ENCODE assay signal across 20 mouse cellular contexts in the genomic region with DNA sequence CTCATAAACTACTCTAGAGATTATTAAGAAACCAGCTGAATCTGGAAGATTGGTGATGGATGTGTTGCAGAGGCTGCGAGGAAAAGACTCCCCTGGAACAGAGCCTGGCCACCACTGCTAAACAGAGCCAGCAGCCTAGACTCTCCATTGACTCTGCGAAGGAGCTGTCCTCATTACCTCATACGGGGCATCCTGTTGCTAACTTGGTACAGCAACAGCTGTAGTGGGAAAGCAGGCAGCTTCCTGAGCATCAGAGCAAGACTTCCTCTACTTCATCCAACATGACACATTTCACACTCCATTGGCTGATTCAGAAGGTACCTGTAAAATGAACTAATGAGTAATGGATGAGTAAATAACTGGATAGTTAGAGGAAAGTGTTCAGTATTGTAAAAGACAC.
"Had no signal": no experiment of that assay in that cellular context is flagged by ENCODE, and none has a peak within 500 bp of the region (broad histone marks: within the 10 kb centered on the region; RNA-seq: fewer than 3 reads in every experiment).

No protein-coding gene starts in this region.

- H3K9me3 ChIP-seq: kidney, embryonic 15.5 days; limb, embryonic 12.5 days; limb, embryonic 15.5 days; midbrain, embryonic 12.5 days; midbrain, embryonic 15.5 days; neural tube, embryonic 12.5 days; neural tube, embryonic 15.5 days; stomach, embryonic 15.5 days had no signal

- H3K4me3 ChIP-seq: kidney, embryonic 15.5 days; layer of hippocampus, adult 2 months; limb, embryonic 12.5 days; limb, embryonic 15.5 days; midbrain, embryonic 12.5 days; midbrain, embryonic 15.5 days; neural tube, embryonic 12.5 days; neural tube, embryonic 15.5 days; stomach, embryonic 15.5 days had no signal

- H3K9ac ChIP-seq: kidney, embryonic 15.5 days; limb, embryonic 12.5 days; limb, embryonic 15.5 days; liver, embryonic 14.5 days; liver, postnatal 0 days; lung, embryonic 14.5 days; midbrain, embryonic 12.5 days; midbrain, embryonic 15.5 days; neural tube, embryonic 12.5 days; neural tube, embryonic 15.5 days; stomach, embryonic 15.5 days had no signal

- ATAC-seq: liver, postnatal 0 days; lung, postnatal 0 days; midbrain, embryonic 15.5 days had no signal

- H3K27me3 ChIP-seq: kidney, embryonic 15.5 days; limb, embryonic 12.5 days; limb, embryonic 15.5 days; midbrain, embryonic 12.5 days; midbrain, embryonic 15.5 days; neural tube, embryonic 12.5 days; neural tube, embryonic 15.5 days; stomach, embryonic 15.5 days had no signal

- H3K4me2 ChIP-seq: kidney, embryonic 15.5 days; limb, embryonic 12.5 days; limb, embryonic 15.5 days; liver, embryonic 11.5 days; lung, embryonic 14.5 days; midbrain, embryonic 12.5 days; midbrain, embryonic 15.5 days; neural tube, embryonic 12.5 days; neural tube, embryonic 15.5 days; stomach, embryonic 15.5 days had no signal

- H3K4me1 ChIP-seq: kidney, embryonic 15.5 days; limb, embryonic 12.5 days; limb, embryonic 15.5 days; midbrain, embryonic 12.5 days; midbrain, embryonic 15.5 days; neural tube, embryonic 12.5 days; stomach, embryonic 15.5 days had no signal

- H3K27ac ChIP-seq: kidney, embryonic 15.5 days; layer of hippocampus, adult 2 months; limb, embryonic 12.5 days; limb, embryonic 15.5 days; liver, embryonic 14.5 days; macrophage; midbrain, embryonic 12.5 days; midbrain, embryonic 15.5 days; neural tube, embryonic 12.5 days; neural tube, embryonic 15.5 days; stomach, embryonic 15.5 days had no signal

- H3K36me3 ChIP-seq: kidney, embryonic 15.5 days; limb, embryonic 12.5 days; limb, embryonic 15.5 days; midbrain, embryonic 12.5 days; midbrain, embryonic 15.5 days; neural tube, embryonic 12.5 days; neural tube, embryonic 15.5 days; stomach, embryonic 15.5 days had no signal

- DNase-seq: kidney, adult 2 months; kidney, postnatal 14 days; left cerebral cortex, postnatal 4 days; liver, postnatal 0 days; lung, embryonic 14.5 days; spleen, adult 18-20 months; thymus, postnatal 25 days had no signal
